Mouse (Mus musculus): Measurements from ENCODE around the gene Ddx43. TPM values are rescaled to one million over a fixed set of nuclear protein-coding genes. Genes with fewer than 3 reads are reported as not detected.

Ddx43 gene
- 1.5 TPM for polyA plus RNA-seq (2015; fragmentation: Illumina TruSeq; extraction: RNeasy Lipid Tissue Mini Kit (QIAGEN cat#74804); ENCODE audit: insufficient read depth, low replicate concordance)

DNA sequence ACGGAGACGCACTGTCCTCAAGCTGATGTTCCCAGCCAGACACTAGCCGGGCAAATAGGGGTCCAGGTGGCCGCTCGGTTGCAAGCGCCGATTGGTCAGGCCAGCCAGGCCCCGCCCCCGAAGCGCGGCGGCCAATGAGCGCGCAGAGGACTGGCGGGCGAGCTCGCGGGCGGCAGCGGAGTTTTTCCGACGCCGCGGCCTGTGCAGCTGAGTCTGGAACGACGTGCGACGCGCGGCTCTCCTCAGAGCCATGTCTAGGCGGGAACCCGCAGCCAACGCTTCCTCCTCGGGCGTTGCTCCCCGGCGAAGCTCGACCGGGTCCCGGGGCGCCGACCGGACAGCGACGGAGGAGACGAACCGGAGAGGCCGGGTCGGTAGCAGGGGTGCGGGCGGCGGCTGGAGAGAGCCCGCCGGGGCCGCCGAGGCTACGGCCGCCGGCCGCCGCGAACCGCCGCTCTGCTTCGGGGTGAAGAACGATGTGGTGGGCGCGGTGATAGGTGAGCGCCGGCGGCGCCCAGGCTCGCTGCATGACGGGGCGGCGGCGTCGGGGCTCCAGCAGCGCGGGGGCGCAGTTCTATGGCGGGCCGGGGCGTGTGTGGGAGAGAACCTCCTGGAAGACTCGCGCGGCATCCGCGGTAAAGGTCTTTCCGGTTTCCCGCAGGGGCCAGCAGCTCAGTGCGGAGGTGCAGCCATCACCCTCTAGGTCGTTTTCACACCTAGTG, at the start of gene Ddx43:
TSS of gene Ddx43 (plus strand) at position 148 of the 722 bp plus-strand sequence.

DNA sequence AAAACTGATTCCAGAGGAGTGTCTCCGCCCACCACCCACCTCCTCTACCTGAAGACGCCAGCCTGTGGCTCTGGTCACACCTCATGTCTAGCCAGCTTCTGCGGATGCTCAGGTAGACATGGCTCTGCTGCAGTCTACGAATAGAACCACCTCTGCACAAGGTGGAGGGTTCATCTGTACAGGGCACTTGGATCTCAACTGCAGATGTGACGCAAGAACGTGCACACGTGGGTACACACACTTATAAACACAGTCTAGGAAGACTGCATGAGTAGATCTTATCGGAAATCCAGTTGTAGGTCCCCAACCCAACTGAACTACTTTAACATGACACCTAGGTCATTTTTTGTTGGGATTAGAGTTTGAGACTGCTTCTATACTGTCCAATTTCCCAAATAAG, 40.0 kb upstream of the Ddx43 start, which contains the start of gene Gsta2:
TSS of gene Gsta2 (minus strand) at position 178 of the 400 bp plus-strand sequence.

GRCm38 (mm10) chr9:78367959-78368358, 27.6 kb upstream of the Ddx43 start, which contains the start of gene Dppa5a:
TSS of gene Dppa5a (minus strand) at chr9:78368177.

GRCm38 (mm10) chr9:78378113-78378785, 17.3 kb upstream of the Ddx43 start, which contains the start of gene Ooep:
TSS of gene Ooep (minus strand) at chr9:78378725.

DNA sequence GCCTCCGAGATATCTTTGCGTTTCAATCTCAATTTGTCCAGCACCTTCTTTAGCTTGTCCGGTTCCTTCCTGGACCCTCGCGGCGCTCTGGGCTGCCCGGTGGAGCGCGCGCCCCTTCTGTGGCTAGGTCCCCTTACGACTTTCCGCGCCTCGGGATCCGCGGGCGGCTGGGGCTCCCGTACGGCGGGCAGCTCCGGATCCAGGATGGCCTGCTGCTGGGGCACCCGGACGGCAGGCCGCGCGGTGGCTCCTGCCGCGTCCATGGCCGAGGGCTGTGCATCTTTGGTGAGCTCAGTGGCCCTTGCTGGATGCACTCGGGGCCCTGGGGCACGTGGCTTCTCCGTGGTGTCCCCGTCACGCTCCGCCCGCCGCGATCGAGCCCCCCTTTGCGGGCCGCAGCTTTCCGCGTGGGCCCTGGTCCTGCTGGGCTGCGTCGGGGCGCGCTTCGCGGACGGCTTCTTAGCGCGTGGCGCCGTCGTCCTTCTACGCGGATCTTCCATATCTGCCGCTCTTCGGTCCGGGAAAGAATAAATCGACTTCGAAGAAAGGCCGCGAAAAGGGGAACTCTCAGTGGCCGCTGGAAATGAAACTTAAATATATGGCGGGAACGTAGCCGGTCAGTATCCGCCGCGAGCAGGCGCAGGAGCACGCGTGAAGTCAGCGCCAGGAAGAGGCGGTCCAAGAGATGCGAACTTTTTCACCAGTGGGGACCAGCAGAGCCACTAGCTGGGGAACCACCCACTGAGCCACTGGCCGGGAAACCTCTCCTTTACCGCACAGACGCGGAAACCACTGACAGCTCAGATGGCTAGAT, 47.2 kb downstream of the Ddx43 start, which contains the start of gene Cgas:
TSS of gene Cgas (minus strand) at position 659 of the 814 bp plus-strand sequence.

DNA sequence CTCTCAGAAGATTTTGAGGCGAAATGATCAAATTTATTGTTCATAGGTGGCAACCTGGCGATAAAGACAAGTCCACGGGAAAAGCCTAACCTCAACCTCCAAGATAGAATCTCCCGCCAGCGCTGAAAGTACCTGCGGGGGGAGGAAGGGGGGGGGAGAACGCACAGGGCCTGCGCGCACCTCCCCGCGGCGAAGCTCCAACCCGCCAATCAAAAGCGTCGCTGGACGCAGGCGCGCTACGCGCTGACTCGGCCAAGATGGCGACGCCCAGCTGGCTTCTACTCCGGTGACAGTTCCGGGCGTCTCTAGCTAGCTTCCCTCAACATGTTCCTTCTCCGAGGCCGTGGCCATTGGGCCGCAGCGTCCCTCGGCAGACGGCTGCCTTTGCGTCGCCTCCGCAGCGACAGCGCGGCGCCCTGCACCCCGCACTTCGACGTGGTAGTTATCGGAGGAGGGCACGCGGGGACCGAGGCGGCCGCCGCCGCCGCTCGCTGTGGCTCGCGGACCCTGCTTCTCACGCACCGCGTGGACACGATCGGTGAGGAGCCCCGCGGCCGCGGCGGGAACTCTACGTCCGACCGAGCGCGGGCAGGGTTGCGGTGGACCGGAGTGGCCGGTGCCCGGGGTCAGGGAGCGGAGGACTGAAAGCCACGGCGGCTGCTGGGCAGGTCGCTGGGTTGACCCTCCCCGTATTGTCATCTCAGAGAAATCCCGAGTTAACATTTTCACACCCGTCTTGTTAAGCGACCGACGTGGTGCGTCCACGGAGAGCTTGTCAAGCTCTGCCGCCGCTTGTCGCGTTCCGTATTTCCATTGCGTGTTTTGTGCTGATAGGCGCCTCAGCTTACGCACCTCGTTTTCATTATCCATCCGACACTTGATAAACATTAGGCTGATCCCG, 52.6 kb downstream of the Ddx43 start, which contains the start of the genes Mto1 and Gm17324:
TSS of gene Mto1 (plus strand) at position 236 of the 901 bp plus-strand sequence.
TSS of gene Gm17324 (minus strand) at position 814 of the 901 bp plus-strand sequence.

Other genes starting within 250 kb of the Ddx43 start
- 12.8 TPM for gene Gsta4, start 213.0 kb upstream of the Ddx43 start, polyA plus RNA-seq (2015; fragmentation: Illumina TruSeq; extraction: RNeasy Lipid Tissue Mini Kit (QIAGEN cat#74804); ENCODE audit: insufficient read depth, low replicate concordance)
- gene Gsta1, start 165.1 kb upstream of the Ddx43 start, polyA plus RNA-seq (2015; fragmentation: Illumina TruSeq; extraction: RNeasy Lipid Tissue Mini Kit (QIAGEN cat#74804); ENCODE audit: insufficient read depth, low replicate concordance): not detected
- not detected for gene Gm3776, start 138.6 kb upstream of the Ddx43 start, polyA plus RNA-seq (2015; fragmentation: Illumina TruSeq; extraction: RNeasy Lipid Tissue Mini Kit (QIAGEN cat#74804); ENCODE audit: insufficient read depth, low replicate concordance)
- gene Gm10639, start 105.9 kb upstream of the Ddx43 start, polyA plus RNA-seq (2015; fragmentation: Illumina TruSeq; extraction: RNeasy Lipid Tissue Mini Kit (QIAGEN cat#74804); ENCODE audit: insufficient read depth, low replicate concordance): not detected
- not detected for gene Omt2a, start 81.0 kb upstream of the Ddx43 start, polyA plus RNA-seq (2015; fragmentation: Illumina TruSeq; extraction: RNeasy Lipid Tissue Mini Kit (QIAGEN cat#74804); ENCODE audit: insufficient read depth, low replicate concordance)
- gene Omt2b, start 68.2 kb upstream of the Ddx43 start, polyA plus RNA-seq (2015; fragmentation: Illumina TruSeq; extraction: RNeasy Lipid Tissue Mini Kit (QIAGEN cat#74804); ENCODE audit: insufficient read depth, low replicate concordance): not detected
- gene Gsta2, start 40.0 kb upstream of the Ddx43 start, polyA plus RNA-seq (2015; fragmentation: Illumina TruSeq; extraction: RNeasy Lipid Tissue Mini Kit (QIAGEN cat#74804); ENCODE audit: insufficient read depth, low replicate concordance): not detected
- gene Dppa5a, start 27.6 kb upstream of the Ddx43 start, polyA plus RNA-seq (2015; fragmentation: Illumina TruSeq; extraction: RNeasy Lipid Tissue Mini Kit (QIAGEN cat#74804); ENCODE audit: insufficient read depth, low replicate concordance): not detected
- gene Ooep, start 17.1 kb upstream of the Ddx43 start, polyA plus RNA-seq (2015; fragmentation: Illumina TruSeq; extraction: RNeasy Lipid Tissue Mini Kit (QIAGEN cat#74804); ENCODE audit: insufficient read depth, low replicate concordance): not detected
- gene Cgas, start 47.5 kb downstream of the Ddx43 start, polyA plus RNA-seq (2015; fragmentation: Illumina TruSeq; extraction: RNeasy Lipid Tissue Mini Kit (QIAGEN cat#74804); ENCODE audit: insufficient read depth, low replicate concordance): 6.5 TPM
- 24.9 TPM for gene Mto1, start 52.4 kb downstream of the Ddx43 start, polyA plus RNA-seq (2015; fragmentation: Illumina TruSeq; extraction: RNeasy Lipid Tissue Mini Kit (QIAGEN cat#74804); ENCODE audit: insufficient read depth, low replicate concordance)
- gene Gm17324, start 53.0 kb downstream of the Ddx43 start, polyA plus RNA-seq (2015; fragmentation: Illumina TruSeq; extraction: RNeasy Lipid Tissue Mini Kit (QIAGEN cat#74804); ENCODE audit: insufficient read depth, low replicate concordance): not detected
- 13,150 TPM for gene Eef1a1, start 93.4 kb downstream of the Ddx43 start, polyA plus RNA-seq (2015; fragmentation: Illumina TruSeq; extraction: RNeasy Lipid Tissue Mini Kit (QIAGEN cat#74804); ENCODE audit: insufficient read depth, low replicate concordance)
- gene Slc17a5, start 192.3 kb downstream of the Ddx43 start, polyA plus RNA-seq (2015; fragmentation: Illumina TruSeq; extraction: RNeasy Lipid Tissue Mini Kit (QIAGEN cat#74804); ENCODE audit: insufficient read depth, low replicate concordance): 10.2 TPM
- 0.23 TPM for gene Cd109, start 219.8 kb downstream of the Ddx43 start, polyA plus RNA-seq (2015; fragmentation: Illumina TruSeq; extraction: RNeasy Lipid Tissue Mini Kit (QIAGEN cat#74804); ENCODE audit: insufficient read depth, low replicate concordance)

Data from spleen, adult 10 weeks (tissue).